Mouse (Mus musculus): ENCODE measurements at regions not wholly inside any gene's neighbourhood (a gene's known extent, or its start where the extent isn't known, plus 50 kb on each side); places are given as distances from the start of the nearest gene placed in this dataset.

- no peak for DNase-seq (ENCODE audit: low read depth, low spot score)
Observed at GRCm38 (mm10) chr13:16756264-16756663, 744.6 kb downstream of the Inhba start.

GRCm38 (mm10) chr13:16760045-16760444 is 748.4 kb downstream of the Inhba start:
- no peak for DNase-seq (ENCODE audit: low read depth, low spot score)

DNA sequence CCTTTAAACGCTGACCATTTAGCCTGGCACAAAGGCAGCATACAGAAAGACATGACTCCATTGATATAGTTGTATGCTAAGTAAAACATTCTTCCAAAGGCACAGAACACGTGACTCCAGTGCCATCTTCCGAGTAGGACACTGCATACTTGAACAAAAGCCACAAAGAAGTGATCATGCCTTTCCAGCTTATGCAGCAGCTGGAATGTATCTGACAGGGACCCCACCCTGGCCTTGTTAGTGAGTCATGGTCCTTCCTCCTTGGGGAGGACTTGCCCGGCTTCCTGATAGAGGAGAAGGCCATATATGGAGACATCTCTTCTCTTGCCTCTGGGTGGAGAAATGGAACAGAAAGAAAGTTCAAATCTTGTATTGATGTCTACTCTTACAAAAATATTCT is 749.8 kb downstream of the Inhba start:
- no peak for DNase-seq (ENCODE audit: low read depth, low spot score)

- no peak for DNase-seq (ENCODE audit: low read depth, low spot score)
Observed at GRCm38 (mm10) chr13:16762326-16762725, 750.7 kb downstream of the Inhba start.

- no peak for DNase-seq (ENCODE audit: low read depth, low spot score)
Observed at GRCm38 (mm10) chr13:16762727-16763512, 751.3 kb downstream of the Inhba start.

GRCm38 (mm10) chr13:16763746-16764145 is 752.1 kb downstream of the Inhba start:
- DNase-seq (ENCODE audit: low read depth, low spot score): peak; percentile 13

DNA sequence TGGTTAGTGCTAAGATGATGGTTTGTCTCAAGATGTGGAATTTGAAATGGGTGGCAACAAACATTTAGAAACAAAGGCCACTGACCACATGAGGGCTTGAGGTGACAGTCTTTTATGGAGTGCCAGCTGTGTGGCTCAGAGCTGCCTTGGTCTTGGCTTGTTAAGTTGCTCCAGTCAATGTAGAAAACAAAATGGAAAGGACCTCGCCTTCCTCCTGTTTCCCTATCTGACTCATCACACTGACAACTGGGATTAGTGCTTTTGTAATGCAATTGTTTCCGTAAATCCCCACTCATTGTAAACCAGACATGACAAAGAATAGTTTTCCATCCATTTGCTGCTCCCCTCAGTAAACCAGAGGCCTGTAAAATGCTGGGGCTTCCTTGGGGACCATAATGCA is 757.8 kb downstream of the Inhba start:
- no peak for DNase-seq (ENCODE audit: low read depth, low spot score)

DNA sequence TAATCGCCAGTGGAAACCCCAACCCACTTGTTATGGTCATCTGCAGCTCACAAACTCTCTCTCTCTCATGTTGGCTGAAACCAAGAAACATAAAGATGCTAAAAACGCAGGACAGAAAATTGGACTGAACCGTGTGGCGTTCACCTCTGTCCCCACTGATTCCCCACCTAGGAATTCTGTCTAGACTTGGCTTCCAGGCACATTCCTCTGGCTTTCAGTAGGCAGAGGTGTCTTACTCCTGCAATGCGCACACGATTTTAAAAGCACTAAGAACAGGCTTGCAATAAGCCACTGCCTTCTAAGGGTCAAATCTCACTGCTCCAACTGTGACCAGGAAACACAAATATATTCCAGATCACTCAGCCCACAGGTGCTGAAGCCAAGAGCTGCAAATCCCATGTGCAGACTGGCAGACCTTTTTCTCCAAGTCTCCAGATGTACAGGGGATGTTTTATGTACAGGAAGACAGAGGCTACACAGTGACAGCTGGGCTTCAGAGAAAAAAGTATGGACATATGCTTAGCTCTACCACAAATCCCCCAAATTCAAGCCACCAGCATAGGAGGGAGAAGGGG is 758.3 kb downstream of the Inhba start:
- no peak for DNase-seq (ENCODE audit: low read depth, low spot score)

DNA sequence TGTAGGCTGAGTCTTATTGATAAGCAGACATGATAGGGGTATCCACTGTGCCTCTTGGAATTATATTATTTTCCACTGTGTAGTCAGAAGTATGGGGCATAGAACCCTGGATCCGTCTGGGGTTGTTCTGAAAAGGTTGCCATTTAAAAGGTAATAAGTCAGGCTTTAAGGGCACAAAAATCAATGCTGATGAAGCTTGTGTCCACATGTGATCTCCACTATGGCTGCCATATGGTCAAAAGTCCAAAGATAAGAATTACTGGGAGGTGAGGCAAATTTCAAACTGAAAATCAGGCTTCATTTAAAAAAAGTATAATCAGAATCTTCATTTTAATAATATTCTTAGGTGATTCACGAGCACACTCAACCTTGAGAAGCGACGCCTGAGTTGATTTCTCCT is 760.2 kb downstream of the Inhba start:
- DNase-seq (ENCODE audit: low read depth, low spot score): no peak

DNA sequence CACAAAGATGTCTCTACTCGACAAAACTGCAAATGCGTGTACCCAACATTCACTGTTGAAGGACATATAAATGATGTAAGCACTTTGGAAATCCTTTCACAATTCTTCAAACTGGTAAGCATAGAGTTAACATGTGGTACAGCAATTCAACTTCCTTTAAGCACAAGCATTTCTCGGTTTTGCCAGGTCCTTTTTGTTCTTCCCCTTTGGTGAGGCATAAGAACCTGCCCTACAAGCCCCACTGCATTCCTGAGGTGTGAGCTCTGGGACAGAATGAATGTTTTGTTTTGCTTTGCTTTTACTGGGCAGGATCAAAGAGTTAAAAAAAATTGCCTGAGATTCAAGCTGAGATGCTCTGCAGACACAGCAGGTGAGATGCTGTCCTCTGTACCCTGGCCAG is 793.9 kb downstream of the Inhba start:
- no peak for DNase-seq (ENCODE audit: low read depth, low spot score)
